Mouse (Mus musculus): ENCODE measurements around the gene Olfr1280. TPM values are rescaled to one million over a fixed set of nuclear protein-coding genes. Genes with fewer than 3 reads are reported as not detected.
"Not testable (repeated sequence)": the region's sequence is repeated elsewhere in the genome, so short reads cannot be mapped to it uniquely, and the experiment has no call there.

The Olfr1280 gene
- polyA plus RNA-seq (2012; rRNA removed) = not detected in 2 replicates

GRCm38 (mm10) chr2:111313717-111314116 is at the start of gene Olfr1280:
Olfr1280 (plus strand) TSS chr2:111314017.
- no peak for DNase-seq (ENCODE audit: low spot score)

- DNase-seq (ENCODE audit: low spot score) = no peak
These were observed 39.8 kb upstream of the Olfr1280 start, which contains the start of gene Olfr1277 for GRCm38 (mm10) chr2:111274006-111274405. Olfr1277 (minus strand) TSS chr2:111274106.

GRCm38 (mm10) chr2:111289836-111290235 is 24.0 kb upstream of the Olfr1280 start, which contains the start of gene Olfr1278:
Olfr1278 (plus strand) TSS chr2:111290136.
- no peak for DNase-seq (ENCODE audit: low spot score)

- no peak for DNase-seq (ENCODE audit: low spot score)
These were observed 15.3 kb upstream of the Olfr1280 start for GRCm38 (mm10) chr2:111298541-111298940.

GRCm38 (mm10) chr2:111300374-111300773 is 13.4 kb upstream of the Olfr1280 start, which contains the start of gene Olfr1279:
Olfr1279 (plus strand) TSS chr2:111300635.
- DNase-seq (ENCODE audit: low spot score) = no peak

GRCm38 (mm10) chr2:111326220-111326619 is 12.4 kb downstream of the Olfr1280 start, which contains the start of gene Olfr1281:
Olfr1281 (plus strand) TSS chr2:111326520.
- no peak for DNase-seq (ENCODE audit: low spot score)

GRCm38 (mm10) chr2:111333721-111334120 is 19.9 kb downstream of the Olfr1280 start:
- not testable (repeated sequence) for DNase-seq (ENCODE audit: low spot score)

GRCm38 (mm10) chr2:111335976-111336375 is 22.2 kb downstream of the Olfr1280 start, which contains the start of gene Olfr1282:
Olfr1282 (minus strand) TSS chr2:111336076.
- DNase-seq (ENCODE audit: low spot score) = no peak

- no peak for DNase-seq (ENCODE audit: low spot score)
These were observed 52.7 kb downstream of the Olfr1280 start, which contains the start of gene Olfr1283 for GRCm38 (mm10) chr2:111366490-111366889. Olfr1283 (plus strand) TSS chr2:111366790.

GRCm38 (mm10) chr2:111375222-111375621 is 61.4 kb downstream of the Olfr1280 start, which contains the start of gene Olfr1284:
Olfr1284 (plus strand) TSS chr2:111375522.
- no peak for DNase-seq (ENCODE audit: low spot score)

Other genes starting within 250 kb of the Olfr1280 start
- gene Gm13941, start 208.0 kb upstream of the Olfr1280 start, polyA plus RNA-seq (2012; rRNA removed) = not detected in 2 replicates
- not detected in 2 replicates for gene Gm15130, start 161.1 kb upstream of the Olfr1280 start, polyA plus RNA-seq (2012; rRNA removed)
- gene 4930430A15Rik, start 84.4 kb upstream of the Olfr1280 start, polyA plus RNA-seq (2012; rRNA removed) = not detected in 2 replicates
- not detected in 2 replicates for gene Olfr1275, start 78.7 kb upstream of the Olfr1280 start, polyA plus RNA-seq (2012; rRNA removed)
- not detected in 2 replicates for gene Olfr1276, start 59.5 kb upstream of the Olfr1280 start, polyA plus RNA-seq (2012; rRNA removed)
- gene Olfr1277, start 39.9 kb upstream of the Olfr1280 start, polyA plus RNA-seq (2012; rRNA removed) = not detected in 2 replicates
- gene Olfr1278, start 23.9 kb upstream of the Olfr1280 start, polyA plus RNA-seq (2012; rRNA removed) = not detected in 2 replicates
- not detected in 2 replicates for gene Olfr1279, start 13.4 kb upstream of the Olfr1280 start, polyA plus RNA-seq (2012; rRNA removed)
- not detected in 2 replicates for gene Olfr1281, start 12.5 kb downstream of the Olfr1280 start, polyA plus RNA-seq (2012; rRNA removed)
- not detected in 2 replicates for gene Olfr1282, start 22.1 kb downstream of the Olfr1280 start, polyA plus RNA-seq (2012; rRNA removed)
- not detected in 2 replicates for gene Olfr1283, start 52.8 kb downstream of the Olfr1280 start, polyA plus RNA-seq (2012; rRNA removed)
- not detected in 2 replicates for gene Olfr1284, start 61.5 kb downstream of the Olfr1280 start, polyA plus RNA-seq (2012; rRNA removed)
- not detected in 2 replicates for gene Olfr1286, start 109.1 kb downstream of the Olfr1280 start, polyA plus RNA-seq (2012; rRNA removed)
- not detected in 2 replicates for gene Olfr1287, start 135.1 kb downstream of the Olfr1280 start, polyA plus RNA-seq (2012; rRNA removed)
- not detected in 2 replicates for gene Olfr1288, start 160.1 kb downstream of the Olfr1280 start, polyA plus RNA-seq (2012; rRNA removed)
- not detected in 2 replicates for gene Olfr1289, start 166.8 kb downstream of the Olfr1280 start, polyA plus RNA-seq (2012; rRNA removed)
- gene Olfr1290, start 179.8 kb downstream of the Olfr1280 start, polyA plus RNA-seq (2012; rRNA removed) = not detected in 2 replicates
- gene Olfr1291-ps1, start 183.2 kb downstream of the Olfr1280 start, polyA plus RNA-seq (2012; rRNA removed) = not detected in 2 replicates
- gene Olfr1293-ps, start 211.2 kb downstream of the Olfr1280 start, polyA plus RNA-seq (2012; rRNA removed) = not detected in 2 replicates
- gene Olfr1294, start 226.3 kb downstream of the Olfr1280 start, polyA plus RNA-seq (2012; rRNA removed) = not detected in 2 replicates